10 mouse cellular contexts compared by ENCODE assay signal in genomic region chr8:104061989-104062820, GRCm38 (mm10). TPM values are rescaled to one million over a fixed set of nuclear protein-coding genes. Genes with fewer than 3 reads are reported as not detected.
DNase-seq lines count a peak whose midpoint lies in the region; ATAC-seq and TF ChIP-seq lines count a peak whose summit lies in the region.
"Had no signal": no experiment of that assay in that cellular context is flagged by ENCODE, and none has a peak within 500 bp of the region (broad histone marks: within the 10 kb centered on the region; RNA-seq: fewer than 3 reads in every experiment).

No protein-coding gene starts in this region.

- intact Hi-C loops in left cerebral cortex, postnatal 25 days (cut with DNase I), result no loop called here
- intact Hi-C loops in heart, postnatal 36 days (cut with DNase I), result no loop called here

- no peak overlapping the region for H3K27ac ChIP-seq in kidney, adult 2 months (ENCODE audit: insufficient read depth, low read depth, low read length)
- H3K27ac ChIP-seq in forebrain, embryonic 12.5 days, result peak overlapping the region; percentile 54
- peak overlapping the region; percentile 88 for H3K27ac ChIP-seq in intestine, postnatal 0 days (ENCODE audit: low read depth, low read length)
- H3K27ac ChIP-seq in stomach, embryonic 14.5 days (ENCODE audit: low read length), result no peak overlapping the region
- H3K27ac ChIP-seq in liver, embryonic 12.5 days, result no peak overlapping the region
- H3K27ac ChIP-seq: limb, embryonic 12.5 days had no signal

- no peaks in the 10 kb centered on the region for H3K9me3 ChIP-seq in forebrain, embryonic 12.5 days
- no peaks in the 10 kb centered on the region for H3K9me3 ChIP-seq in intestine, postnatal 0 days (ENCODE audit: control insufficient read depth)
- H3K9me3 ChIP-seq in stomach, embryonic 14.5 days (ENCODE audit: control insufficient read depth, low read depth, low read length), result no peaks in the 10 kb centered on the region
- H3K9me3 ChIP-seq in liver, embryonic 12.5 days (replicated peaks), result no peaks in the 10 kb centered on the region
- H3K9me3 ChIP-seq: limb, embryonic 12.5 days had no signal

- H3K9ac ChIP-seq in forebrain, embryonic 12.5 days, result no peak overlapping the region
- H3K9ac ChIP-seq in intestine, postnatal 0 days (ENCODE audit: low read depth, low read length), result no peak overlapping the region
- H3K9ac ChIP-seq in stomach, embryonic 14.5 days (replicated peaks; ENCODE audit: low read depth, low read length), result no peak overlapping the region
- no peak overlapping the region for H3K9ac ChIP-seq in liver, embryonic 12.5 days
- H3K9ac ChIP-seq: limb, embryonic 12.5 days had no signal

- H3K4me1 ChIP-seq in kidney, adult 2 months (ENCODE audit: control insufficient read depth, insufficient read depth, low read length), result no peaks in the 10 kb centered on the region
- H3K4me1 ChIP-seq in forebrain, embryonic 12.5 days, result peaks cover 22% of the 10 kb centered on the region
- peaks cover 14% of the 10 kb centered on the region for H3K4me1 ChIP-seq in intestine, postnatal 0 days (replicated peaks; ENCODE audit: control insufficient read depth, insufficient read depth, low read length)
- H3K4me1 ChIP-seq in stomach, embryonic 14.5 days (ENCODE audit: control insufficient read depth, insufficient read depth, low read length), result peaks cover 5% of the 10 kb centered on the region
- no peaks in the 10 kb centered on the region for H3K4me1 ChIP-seq in liver, embryonic 12.5 days

- TF ChIP-seq POLR2A in kidney, adult 2 months (IDR thresholded peaks at IDR 0.05; ENCODE audit: low read depth, low read length), result no peak

- peak; percentile 46 to 54 for DNase-seq in kidney, postnatal 4 days
- DNase-seq in kidney, adult 2 months, result no peak
- no peak for DNase-seq in left cerebral cortex, postnatal 25 days (ENCODE audit: low spot score in 2 of 2)
- DNase-seq in heart, postnatal 36 days, result no peak
- DNase-seq: heart, postnatal 14 days had no signal

- no peak overlapping the region for H3K4me2 ChIP-seq in forebrain, embryonic 12.5 days
- H3K4me2 ChIP-seq in intestine, postnatal 0 days (replicated peaks; ENCODE audit: low read depth), result peak overlapping the region; percentile 43
- H3K4me2 ChIP-seq in stomach, embryonic 14.5 days (replicated peaks; ENCODE audit: low read depth, low read length), result no peak overlapping the region
- H3K4me2 ChIP-seq in liver, embryonic 12.5 days, result no peak overlapping the region
- H3K4me2 ChIP-seq: limb, embryonic 12.5 days had no signal

- no peak for TF ChIP-seq CTCF in kidney, adult 2 months (conservative IDR thresholded peaks at IDR 0.05; ENCODE audit: insufficient read depth, insufficient read length, low read depth, low read length)
- no peak for TF ChIP-seq CTCF in intestine, postnatal 0 days (IDR thresholded peaks at IDR 0.05; ENCODE audit: low read depth)

- peak; percentile 78 for ATAC-seq in forebrain, embryonic 12.5 days (ENCODE audit: low FRiP score)
- peak; percentile 59 for ATAC-seq in intestine, postnatal 0 days
- 0 out of 2 replicates have a peak, but pooled peaks have one; percentile 25 for ATAC-seq in stomach, embryonic 14.5 days (ENCODE audit: insufficient number of reproducible peaks, insufficient read depth, low FRiP score, low read depth)
- no peak for ATAC-seq in liver, embryonic 12.5 days

- no peaks in the 10 kb centered on the region for H3K36me3 ChIP-seq in kidney, adult 2 months (ENCODE audit: control insufficient read depth, insufficient read depth, low read length)
- H3K36me3 ChIP-seq in forebrain, embryonic 12.5 days (replicated peaks), result no peaks in the 10 kb centered on the region
- no peaks in the 10 kb centered on the region for H3K36me3 ChIP-seq in intestine, postnatal 0 days (ENCODE audit: control insufficient read depth, insufficient read depth)
- H3K36me3 ChIP-seq in stomach, embryonic 14.5 days (ENCODE audit: control insufficient read depth, insufficient read depth, low read length), result no peaks in the 10 kb centered on the region
- H3K36me3 ChIP-seq in liver, embryonic 12.5 days, result no peaks in the 10 kb centered on the region
- H3K36me3 ChIP-seq: limb, embryonic 12.5 days had no signal

- 49% methylated on average over 15 of the region's 15 CpGs for WGBS in kidney, adult 2 months
- 54% methylated on average over 15 of the region's 15 CpGs for WGBS in forebrain, embryonic 12.5 days
- 33% methylated on average over 15 of the region's 15 CpGs for WGBS in intestine, postnatal 0 days
- 53% methylated on average over 15 of the region's 15 CpGs for WGBS in stomach, embryonic 14.5 days
- WGBS in liver, embryonic 12.5 days (ENCODE audit: insufficient replicate concordance), result 63% methylated on average over 15 of the region's 15 CpGs

- H3K27me3 ChIP-seq in kidney, adult 2 months (replicated peaks; ENCODE audit: control insufficient read depth, insufficient read depth, low read length), result no peaks in the 10 kb centered on the region
- H3K27me3 ChIP-seq in forebrain, embryonic 12.5 days, result no peaks in the 10 kb centered on the region
- no peaks in the 10 kb centered on the region for H3K27me3 ChIP-seq in intestine, postnatal 0 days (replicated peaks; ENCODE audit: control insufficient read depth, insufficient read depth, low read length)
- H3K27me3 ChIP-seq in stomach, embryonic 14.5 days (ENCODE audit: control insufficient read depth, insufficient read depth, low read length), result no peaks in the 10 kb centered on the region
- no peaks in the 10 kb centered on the region; the same call in 1 of the 2 replicates for H3K27me3 ChIP-seq in liver, embryonic 12.5 days (replicated peaks)
- H3K27me3 ChIP-seq: limb, embryonic 12.5 days had no signal

- no peak overlapping the region for H3K4me3 ChIP-seq in kidney, adult 2 months (ENCODE audit: insufficient read depth, low read depth, low read length)
- no peak overlapping the region for H3K4me3 ChIP-seq in forebrain, embryonic 12.5 days (replicated peaks)
- H3K4me3 ChIP-seq in intestine, postnatal 0 days (ENCODE audit: low read depth, low read length), result no peak overlapping the region
- H3K4me3 ChIP-seq in stomach, embryonic 14.5 days (ENCODE audit: low read depth, low read length), result no peak overlapping the region
- H3K4me3 ChIP-seq in liver, embryonic 12.5 days, result no peak overlapping the region
- H3K4me3 ChIP-seq: limb, embryonic 12.5 days had no signal

RNA-seq across cellular contexts. Expression of gene Cdh5, which starts 39.2 kb away (rescaled TPM):
- 45.1 and 48.5 TPM in 2 replicates for polyA plus RNA-seq in kidney, adult 2 months (2012; rRNA removed)
- polyA plus RNA-seq in forebrain, embryonic 12.5 days (2016; fragmentation: Nextera tagmentation; extraction: Ambion mirVana), result 10.0 and 10.9 TPM in 2 replicates
- polyA plus RNA-seq in intestine, postnatal 0 days (2015; fragmentation: Nextera tagmentation; extraction: Ambion mirVana), result 12.1 and 12.4 TPM in 2 replicates
- polyA plus RNA-seq in stomach, embryonic 14.5 days (2014; fragmentation: Nextera tagmentation; extraction: Ambion mirVana), result 30.2 and 33.1 TPM in 2 replicates
- total RNA-seq in left cerebral cortex, postnatal 25 days (2021), result 10 to 100 TPM; 10.4 to 14.9 TPM
- polyA plus RNA-seq in liver, embryonic 12.5 days (2016; fragmentation: Nextera tagmentation; extraction: Ambion mirVana), result 9.4 and 9.9 TPM in 2 replicates
- 100 to 1,000 TPM; 133 to 159 TPM for total RNA-seq in heart, postnatal 36 days (2021)

Comparison
In these comparisons a context has a peak if more than half of its experiments do, and no peak if none do; other contexts are left out.
1. DNase-seq: peak in kidney, postnatal 4 days (2 of 2); none in kidney, adult 2 months (single experiment), left cerebral cortex, postnatal 25 days (0 of 2) and heart, postnatal 36 days (0 of 2).
2. H3K27ac ChIP-seq: peak in forebrain, embryonic 12.5 days (single experiment) and intestine, postnatal 0 days (single experiment); none in kidney, adult 2 months (single experiment), stomach, embryonic 14.5 days (single experiment) and liver, embryonic 12.5 days (single experiment).